Mouse (Mus musculus) lung, embryonic 14.5 days (tissue): Measurements from ENCODE around the gene Kcna1. TPM values are rescaled to one million over a fixed set of nuclear protein-coding genes. Genes with fewer than 3 reads are reported as not detected.

Experiments used
- ATAC-seq: fragments of 200-750 bp; cut with Nextera tagmentation; 2 replicates; pipeline ENCODE4 v1.8.0; 2017; ENCODE audit warnings: mild to moderate bottlenecking, moderate TSS enrichment, moderate library complexity; ENCODE audit not compliant: insufficient read depth
- DNase-seq: peaks from one replicate; pipeline ENCODE4 v3.0.0-alpha.2; 2015
- H3K27ac ChIP-seq: fragments of 300-500 bp; sonication (generic); 2 replicates; pipeline ENCODE4 v1.5.1; 2014; ENCODE audit warnings: low read depth, mild to moderate bottlenecking, moderate library complexity
- H3K27me3 ChIP-seq: fragments of 300-500 bp; sonication (generic); 2 replicates; pipeline ENCODE4 v1.6.1; 2014; ENCODE audit warnings: low read length, control low read depth; ENCODE audit not compliant: insufficient read depth
- H3K36me3 ChIP-seq: fragments of 300-500 bp; sonication (generic); 2 replicates; pipeline ENCODE4 v1.6.1; 2014; ENCODE audit warnings: control low read depth; ENCODE audit not compliant: insufficient read depth
- H3K4me1 ChIP-seq: fragments of 300-500 bp; sonication (generic); 2 replicates; pipeline ENCODE4 v1.6.1; 2014; ENCODE audit warnings: antibody characterized with exemption, control low read depth; ENCODE audit not compliant: insufficient read depth
- H3K4me2 ChIP-seq: fragments of 300-500 bp; sonication (generic); 2 replicates; pipeline ENCODE4 v1.6.1; 2014; ENCODE audit warnings: mild to moderate bottlenecking
- H3K4me3 ChIP-seq: fragments of 300-500 bp; sonication (generic); 2 replicates; pipeline ENCODE4 v1.5.1; 2014; ENCODE audit warnings: low read depth, low read length
- H3K9ac ChIP-seq: fragments of 300-500 bp; sonication (generic); 2 replicates; pipeline ENCODE4 v1.6.1; 2014
- H3K9me3 ChIP-seq: fragments of 300-500 bp; sonication (generic); 2 replicates; pipeline ENCODE4 v1.6.1; 2016; ENCODE audit warnings: low read depth, low read length, control low read depth
- CTCF ChIP-seq: IDR thresholded peaks from 2 replicates; pipeline ENCODE4 v1.5.1; 2016; ENCODE audit warnings: antibody characterized with exemption, low read depth
- WGBS: fragments of 180-500 bp; shearing (Covaris S2); extraction: QIAGEN DNeasy Blood & Tissue Kit; methylation state at CpG from one replicate; pipeline ENCODE4 v1.1.7; 2014; 5-methylcytosine and 5-hydroxymethylcytosine counted together
- polyA plus RNA-seq: library from polyadenylated mRNA; unstranded; fragments of >200 nt; fragmentation: Nextera tagmentation; extraction: Ambion mirVana; gene quantifications from 2 replicates; pipeline ENCODE4 v1.2.1, GENCODE M21; 2014

Gene Kcna1
- polyA plus RNA-seq, result 0.19 and 0.37 TPM in 2 replicates

GRCm38 (mm10) chr6:126646381-126646780 lies at the start of gene Kcna1:
Kcna1 (minus strand) TSS chr6:126646384.
- Histone ChIP-seq H3K9me3 (no peaks in the 10 kb centered on the region), H3K4me3 (peak within 1 kb of the TSS; percentile 43), H3K4me1 (peaks cover 13% of the 10 kb centered on the region; the same call in 1 of the 2 replicates), H3K36me3 (no peaks in the 10 kb centered on the region), H3K4me2 (peak within 1 kb of the TSS; percentile 83), H3K27me3 (peaks cover 58% of the 10 kb centered on the region), H3K9ac (no peak within 1 kb of the TSS), H3K27ac (no peak within 1 kb of the TSS)
- DNase-seq (no peak), ATAC-seq (no peak)
- 28% methylated on average over 8 of the region's 8 CpGs for WGBS
- TF ChIP-seq CTCF, result no peak

DNA sequence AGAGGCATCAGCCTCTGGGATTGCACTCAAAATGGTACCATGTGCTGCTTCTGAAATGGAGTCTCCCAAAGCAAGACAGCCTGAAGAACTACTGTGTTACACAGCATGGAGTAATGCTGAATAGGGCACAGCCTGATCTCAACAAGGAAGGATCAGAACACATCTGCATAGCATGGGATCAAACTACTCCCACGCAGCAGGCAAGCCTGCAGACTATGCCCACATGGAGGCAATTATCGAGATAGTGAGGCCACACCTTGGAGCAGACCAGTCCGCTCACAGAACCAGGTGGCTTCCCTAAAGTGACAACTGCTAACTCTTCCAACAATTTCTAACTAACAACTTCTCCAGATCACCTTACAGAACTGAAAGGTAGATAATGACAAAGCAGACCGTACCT lies 40.9 kb upstream of the Kcna1 start:
- ATAC-seq (no peak), DNase-seq (no peak)
- H3K9me3 ChIP-seq, result no peaks in the 10 kb centered on the region
- H3K4me2 ChIP-seq, result no peak overlapping the region
- no peak overlapping the region for H3K4me3 ChIP-seq
- H3K27me3 ChIP-seq, result no peaks in the 10 kb centered on the region
- no peaks in the 10 kb centered on the region for H3K36me3 ChIP-seq
- 71% methylated on average over 4 of the region's 4 CpGs for WGBS
- H3K4me1 ChIP-seq, result no peaks in the 10 kb centered on the region
- no peak overlapping the region for H3K27ac ChIP-seq
- H3K9ac ChIP-seq, result no peak overlapping the region
- no peak for TF ChIP-seq CTCF

- H3K4me2 ChIP-seq, result no peak overlapping the region
- H3K27ac ChIP-seq, result no peak overlapping the region
- WGBS, result 35% methylated on average over 3 of the region's 3 CpGs
- H3K36me3 ChIP-seq, result no peaks in the 10 kb centered on the region
- H3K9ac ChIP-seq, result no peak overlapping the region
- H3K4me1 ChIP-seq, result no peaks in the 10 kb centered on the region
- no peak overlapping the region for H3K4me3 ChIP-seq
- no peaks in the 10 kb centered on the region for H3K27me3 ChIP-seq
- H3K9me3 ChIP-seq, result no peaks in the 10 kb centered on the region
- no peak for ATAC-seq
- DNase-seq, result no peak
- no peak for TF ChIP-seq CTCF
These were observed 39.0 kb upstream of the Kcna1 start for GRCm38 (mm10) chr6:126685135-126685534.

DNA sequence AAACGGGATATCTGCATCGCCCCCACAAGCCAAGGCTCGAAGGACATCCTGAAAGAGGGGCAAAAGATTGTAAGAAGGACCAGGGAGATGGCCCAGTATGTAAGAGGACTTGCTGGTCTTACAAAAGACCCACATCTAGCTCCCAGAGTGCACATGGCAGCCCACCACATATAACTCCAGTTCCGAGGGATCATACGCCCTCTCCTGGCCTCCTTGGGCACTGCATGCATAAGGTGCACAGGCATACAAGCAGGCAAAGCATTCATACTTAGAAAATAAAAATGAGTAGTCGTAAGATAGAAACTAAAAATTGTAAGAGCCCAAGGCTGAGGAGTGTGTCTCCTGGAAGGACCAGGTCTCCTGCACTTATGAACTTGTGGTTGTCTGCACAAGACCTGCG lies 32.8 kb upstream of the Kcna1 start:
- Histone ChIP-seq H3K4me3 (no peak overlapping the region), H3K4me1 (no peaks in the 10 kb centered on the region), H3K9me3 (no peaks in the 10 kb centered on the region), H3K9ac (no peak overlapping the region), H3K4me2 (no peak overlapping the region), H3K27ac (no peak overlapping the region), H3K36me3 (no peaks in the 10 kb centered on the region), H3K27me3 (no peaks in the 10 kb centered on the region)
- DNase-seq, result peak; percentile 15
- peak; percentile 59 for TF ChIP-seq CTCF
- 68% methylated on average over 7 of the region's 7 CpGs for WGBS
- ATAC-seq, result no peak

- Histone ChIP-seq H3K4me3 (no peak overlapping the region), H3K27ac (no peak overlapping the region), H3K9me3 (no peaks in the 10 kb centered on the region), H3K27me3 (no peaks in the 10 kb centered on the region), H3K4me2 (no peak overlapping the region), H3K36me3 (no peaks in the 10 kb centered on the region), H3K9ac (no peak overlapping the region), H3K4me1 (no peaks in the 10 kb centered on the region)
- DNase-seq (no peak), ATAC-seq (no peak)
- 90% methylated on average over 5 of the region's 5 CpGs for WGBS
- TF ChIP-seq CTCF, result no peak
These were observed 20.8 kb upstream of the Kcna1 start for GRCm38 (mm10) chr6:126667001-126667400.

DNA sequence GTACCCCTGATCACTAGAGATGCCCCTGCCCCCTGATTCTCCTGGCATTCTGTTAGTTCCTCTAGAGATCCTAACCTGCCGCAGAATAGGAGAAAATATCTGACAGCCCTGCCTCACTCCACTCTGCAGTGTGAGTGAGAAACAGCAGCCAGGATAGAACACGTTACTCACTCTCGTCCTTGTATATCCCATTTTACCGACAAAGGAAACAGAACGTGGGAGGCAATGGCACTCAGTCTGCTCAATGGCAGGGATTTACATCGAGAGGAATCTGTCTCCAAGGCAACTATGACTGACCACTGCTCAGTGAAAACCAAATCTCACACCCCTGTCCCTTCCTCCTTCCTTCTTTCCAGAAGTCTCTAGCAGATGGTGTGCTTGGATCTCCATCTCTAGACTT lies 19.9 kb upstream of the Kcna1 start:
- DNase-seq (no peak), ATAC-seq (no peak)
- Histone ChIP-seq H3K4me3 (no peak overlapping the region), H3K4me2 (no peak overlapping the region), H3K9ac (no peak overlapping the region), H3K27ac (no peak overlapping the region), H3K4me1 (no peaks in the 10 kb centered on the region), H3K27me3 (no peaks in the 10 kb centered on the region), H3K36me3 (no peaks in the 10 kb centered on the region), H3K9me3 (no peaks in the 10 kb centered on the region)
- WGBS, result 46% methylated on average over 6 of the region's 6 CpGs
- TF ChIP-seq CTCF, result no peak

DNA sequence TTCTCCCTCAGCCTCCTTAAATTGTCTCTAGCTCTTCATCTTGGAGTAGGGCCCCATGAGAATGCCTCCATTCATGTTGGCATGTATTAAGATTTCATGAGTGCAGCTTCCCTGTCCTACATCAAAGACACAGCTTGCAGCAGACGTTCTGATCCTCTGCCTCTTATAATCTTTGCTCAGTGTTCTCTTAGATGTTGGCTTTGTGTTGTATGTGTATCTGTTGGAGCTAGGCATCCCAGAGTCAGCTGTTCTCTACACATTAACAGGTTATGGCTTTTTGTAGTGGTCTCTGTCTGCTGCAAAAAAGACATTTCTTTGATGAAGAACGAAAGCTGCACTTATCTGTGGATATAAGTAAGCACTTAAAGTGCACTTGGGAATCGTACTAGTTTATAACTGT lies 18.4 kb upstream of the Kcna1 start:
- no peaks in the 10 kb centered on the region for H3K9me3 ChIP-seq
- H3K4me2 ChIP-seq, result no peak overlapping the region
- TF ChIP-seq CTCF, result no peak
- no peak overlapping the region for H3K9ac ChIP-seq
- H3K4me3 ChIP-seq, result no peak overlapping the region
- WGBS, result 59% methylated on average over 3 of the region's 3 CpGs
- no peaks in the 10 kb centered on the region for H3K4me1 ChIP-seq
- no peak overlapping the region for H3K27ac ChIP-seq
- ATAC-seq, result no peak
- H3K36me3 ChIP-seq, result no peaks in the 10 kb centered on the region
- no peaks in the 10 kb centered on the region for H3K27me3 ChIP-seq
- DNase-seq, result no peak
